Mouse (Mus musculus) 416B (cell line): ENCODE measurements at regions not wholly inside any gene's neighbourhood (a gene's known extent, or its start where the extent isn't known, plus 50 kb on each side); places are given as distances from the start of the nearest gene placed in this dataset.

ENCODE experiments used
- DNase-seq: peaks from one replicate; pipeline ENCODE4 v3.0.0; 2011; ENCODE audit warnings: low read depth

GRCm38 (mm10) chr7:53608756-53609155, 1226.5 kb upstream of the Luzp2 start:
- DNase-seq = peak; percentile 0
